Mouse (Mus musculus): ENCODE measurements around the gene Smarcc1.

GRCm38 (mm10) chr9:110229112-110229511 lies 111.6 kb downstream of the Smarcc1 start:
- TF ChIP-seq CTCF (IDR thresholded peaks at IDR 0.05) (no peak), EP300 (IDR thresholded peaks at IDR 0.05) (no peak)

All from lung, postnatal 0 days (tissue).